Mouse (Mus musculus) MEL (cell line): Measurements from ENCODE around the gene Cpt1a.

ENCODE experiments used
- CHD1 ChIP-seq: IDR thresholded peaks from 2 replicates; pipeline ENCODE4 v1.6.1; 2012; ENCODE audit warnings: low read depth, mild to moderate bottlenecking, inconsistent platforms, low read length, improper control_type of control experiment
- CHD2 ChIP-seq: IDR thresholded peaks from 2 replicates; pipeline ENCODE4 v1.6.1; 2011; ENCODE audit warnings: low read length, improper control_type of control experiment
- MAX ChIP-seq: IDR thresholded peaks from 2 replicates; pipeline ENCODE4 v1.6.1; 2011; ENCODE audit warnings: low read length, improper control_type of control experiment
- NELFE ChIP-seq: IDR thresholded peaks from 2 replicates; pipeline ENCODE4 v1.6.1; 2011; ENCODE audit warnings: low read depth, low read length, improper control_type of control experiment
- POLR2A ChIP-seq, 2 experiments: IDR thresholded peaks; 2 replicates each; pipeline ENCODE4 v1.6.1; 2011 to 2012; ENCODE audit warnings: low read length in 2 of 2, mild to moderate bottlenecking in 2 of 2, control low read depth in 1 of 2, improper control_type of control experiment in 1 of 2, low read depth in 1 of 2, moderate library complexity in 1 of 2; ENCODE audit not compliant: control insufficient read depth in 1 of 2, insufficient read depth in 1 of 2, poor library complexity in 1 of 2

DNA sequence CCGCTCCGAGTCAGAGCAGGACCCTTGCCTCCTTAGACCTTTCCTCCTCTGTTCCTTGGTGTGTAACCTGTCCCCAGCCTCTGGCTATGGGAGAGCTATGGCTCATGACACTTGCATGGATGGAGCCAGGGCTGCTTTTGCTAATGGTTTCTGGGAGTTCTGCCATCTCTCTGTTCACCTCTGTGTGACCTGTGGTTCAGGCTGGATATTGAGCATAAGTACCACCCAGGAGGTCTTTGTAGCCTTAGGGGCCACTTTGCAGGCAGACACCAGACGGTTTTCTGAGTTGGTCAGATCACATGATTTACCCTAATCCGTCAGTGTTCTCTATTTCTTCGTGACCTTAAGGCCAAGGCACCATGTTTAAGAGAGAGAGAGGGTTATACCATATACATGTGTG, 34.4 kb downstream of the Cpt1a start:
- TF ChIP-seq MAX (no peak), POLR2A (IDR thresholded peaks at IDR 0.05; ENCODE audit: control insufficient read depth in 1 of 2, insufficient read depth in 1 of 2, low read depth in 1 of 2, low read length in 2 of 2, poor library complexity in 1 of 2) (no peak), CHD2 (no peak), CHD1 (no peak), NELFE (no peak)
